Mouse (Mus musculus) intestine, postnatal 0 days (tissue): ENCODE measurements around the gene Ube2e2. TPM values are rescaled to one million over a fixed set of nuclear protein-coding genes. Genes with fewer than 3 reads are reported as not detected.

Source experiments
- ATAC-seq: fragments of 200-750 bp; cut with Nextera tagmentation; 2 replicates; pipeline ENCODE4 v1.8.0; 2017; ENCODE audit warnings: mild to moderate bottlenecking, moderate TSS enrichment, moderate library complexity
- H3K27ac ChIP-seq: fragments of 300-500 bp; sonication (generic); 2 replicates; pipeline ENCODE4 v1.5.1; 2014; ENCODE audit warnings: mild to moderate bottlenecking, low read depth, low read length, moderate library complexity
- H3K27me3 ChIP-seq: fragments of 300-500 bp; sonication (generic); replicated peaks from 2 replicates; pipeline ENCODE4 v1.6.1; 2014; ENCODE audit warnings: low read length, mixed read lengths; ENCODE audit not compliant: control insufficient read depth, insufficient read depth
- H3K36me3 ChIP-seq: fragments of 300-500 bp; sonication (generic); 2 replicates; pipeline ENCODE4 v1.6.1; 2014; ENCODE audit warnings: mild to moderate bottlenecking, moderate library complexity; ENCODE audit not compliant: control insufficient read depth, insufficient read depth
- H3K4me1 ChIP-seq: fragments of 300-500 bp; sonication (generic); replicated peaks from 2 replicates; pipeline ENCODE4 v1.6.1; 2014; ENCODE audit warnings: antibody characterized with exemption, low read length, mixed read lengths; ENCODE audit not compliant: control insufficient read depth, insufficient read depth
- H3K4me2 ChIP-seq: fragments of 300-500 bp; sonication (generic); replicated peaks from 2 replicates; pipeline ENCODE4 v1.6.1; 2014; ENCODE audit warnings: low read depth, mild to moderate bottlenecking, moderate library complexity
- H3K4me3 ChIP-seq: fragments of 300-500 bp; sonication (generic); 2 replicates; pipeline ENCODE4 v1.5.1; 2014; ENCODE audit warnings: low read depth, low read length
- H3K9ac ChIP-seq: fragments of 300-500 bp; sonication (generic); 2 replicates; pipeline ENCODE4 v1.6.1; 2014; ENCODE audit warnings: mild to moderate bottlenecking, low read depth, low read length
- H3K9me3 ChIP-seq: fragments of 300-500 bp; sonication (generic); 2 replicates; pipeline ENCODE4 v1.6.1; 2016; ENCODE audit warnings: mixed run types; ENCODE audit not compliant: control insufficient read depth
- CTCF ChIP-seq: sonication (generic); IDR thresholded peaks from 2 replicates; pipeline ENCODE4 v1.5.1; 2016; ENCODE audit warnings: low read depth, mild to moderate bottlenecking, control low read depth, antibody characterized with exemption, moderate library complexity
- WGBS: fragments of 180-500 bp; shearing (Covaris S2); extraction: QIAGEN DNeasy Blood & Tissue Kit; methylation state at CpG from one replicate; pipeline ENCODE4 v1.1.7; 2014; 5-methylcytosine and 5-hydroxymethylcytosine counted together
- polyA plus RNA-seq: library from polyadenylated mRNA; unstranded; fragments of >200 nt; fragmentation: Nextera tagmentation; extraction: Ambion mirVana; gene quantifications from 2 replicates; pipeline ENCODE4 v1.2.1, GENCODE M21; 2015

Gene Ube2e2
- polyA plus RNA-seq, 1 experiment from 2014 or later = 52.3 TPM

DNA sequence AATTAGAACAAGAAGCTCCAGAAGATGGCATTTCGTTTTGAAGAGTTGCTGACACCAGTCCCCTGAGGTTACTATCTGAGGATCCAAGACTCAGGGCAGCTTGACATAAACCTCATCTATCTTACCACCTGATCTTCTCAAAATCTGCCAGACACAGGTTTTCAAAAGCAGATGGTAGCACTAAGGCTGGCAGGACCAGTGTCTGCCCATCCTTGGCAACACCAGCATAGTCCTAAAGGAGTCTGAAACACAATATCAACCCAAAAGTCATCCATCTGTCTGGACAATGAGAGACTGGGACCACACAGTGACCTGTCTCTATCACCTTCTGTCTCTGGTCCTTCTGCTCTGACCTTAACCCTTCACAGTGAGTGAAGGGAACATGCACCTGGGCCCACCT lies 138.7 kb downstream of the Ube2e2 start:
- ATAC-seq = no peak
- Histone ChIP-seq H3K4me2 (no peak overlapping the region), H3K27ac (no peak overlapping the region), H3K4me1 (peaks cover 12% of the 10 kb centered on the region; the same call in 1 of the 2 replicates), H3K9me3 (no peaks in the 10 kb centered on the region), H3K4me3 (no peak overlapping the region), H3K9ac (no peak overlapping the region), H3K27me3 (no peaks in the 10 kb centered on the region), H3K36me3 (no peaks in the 10 kb centered on the region)
- no peak for TF ChIP-seq CTCF
- 67% methylated on average over 1 of the region's 1 CpGs for WGBS

DNA sequence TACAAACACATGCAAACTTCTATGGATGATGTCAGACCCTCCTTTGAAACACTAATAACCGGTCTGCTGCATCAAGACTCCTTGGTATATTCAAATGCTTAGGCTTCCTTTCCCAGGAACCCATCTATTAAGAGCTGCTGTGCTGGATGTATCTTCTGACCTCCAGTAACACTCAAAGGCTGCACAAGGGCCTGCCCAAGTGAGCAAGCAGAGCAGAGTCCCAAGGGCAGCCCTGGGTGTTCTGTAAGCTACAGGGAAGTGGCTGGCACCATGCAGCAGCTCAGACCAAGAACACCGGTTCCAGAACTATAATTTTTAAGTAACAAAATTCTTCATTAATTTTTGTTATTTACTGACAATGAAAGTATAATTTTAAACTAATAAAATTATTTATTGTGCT lies 139.5 kb downstream of the Ube2e2 start:
- no peak overlapping the region for H3K4me3 ChIP-seq
- peak; percentile 70 for ATAC-seq
- no peak for TF ChIP-seq CTCF
- no peaks in the 10 kb centered on the region for H3K27me3 ChIP-seq
- no peaks in the 10 kb centered on the region for H3K36me3 ChIP-seq
- no peak overlapping the region for H3K9ac ChIP-seq
- no peak overlapping the region for H3K27ac ChIP-seq
- H3K4me2 ChIP-seq = no peak overlapping the region
- 86% methylated on average over 2 of the region's 2 CpGs for WGBS
- H3K4me1 ChIP-seq = peaks cover 11% of the 10 kb centered on the region; the same call in 1 of the 2 replicates
- H3K9me3 ChIP-seq = no peaks in the 10 kb centered on the region

DNA sequence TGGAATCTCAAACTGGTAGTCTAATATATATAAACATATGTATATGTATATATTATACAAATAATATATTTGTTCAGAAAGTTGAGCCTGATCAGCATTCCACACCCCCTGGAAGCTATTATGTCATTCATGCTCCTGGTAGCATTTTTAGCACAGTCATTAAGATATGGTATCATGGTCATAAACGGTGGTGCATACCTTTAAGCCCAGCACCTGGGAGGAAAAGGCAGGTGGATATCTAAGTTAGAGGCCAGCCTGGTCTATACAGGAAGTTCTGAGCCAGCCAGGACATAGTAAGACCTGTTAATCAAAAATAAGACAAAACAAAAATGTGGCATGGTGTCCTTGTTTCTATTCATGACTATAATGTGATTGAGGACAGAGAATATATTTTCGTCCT lies 140.1 kb downstream of the Ube2e2 start:
- H3K9me3 ChIP-seq = no peaks in the 10 kb centered on the region
- H3K9ac ChIP-seq = no peak overlapping the region
- H3K36me3 ChIP-seq = no peaks in the 10 kb centered on the region
- H3K4me1 ChIP-seq = peaks cover 8% of the 10 kb centered on the region; the same call in 1 of the 2 replicates
- H3K27ac ChIP-seq = no peak overlapping the region
- 60% methylated on average over 2 of the region's 2 CpGs for WGBS
- H3K4me2 ChIP-seq = no peak overlapping the region
- TF ChIP-seq CTCF = no peak
- H3K27me3 ChIP-seq = no peaks in the 10 kb centered on the region
- ATAC-seq = peak; percentile 81
- H3K4me3 ChIP-seq = no peak overlapping the region

GRCm38 (mm10) chr14:18731154-18731553 lies 162.9 kb downstream of the Ube2e2 start:
- Histone ChIP-seq H3K36me3 (no peaks in the 10 kb centered on the region), H3K9me3 (no peaks in the 10 kb centered on the region), H3K4me2 (no peak overlapping the region), H3K27me3 (no peaks in the 10 kb centered on the region), H3K4me1 (no peaks in the 10 kb centered on the region), H3K9ac (no peak overlapping the region), H3K27ac (peak overlapping the region; percentile 41; the same call in 1 of the 2 replicates), H3K4me3 (no peak overlapping the region)
- 68% methylated on average over 4 of the region's 4 CpGs for WGBS
- TF ChIP-seq CTCF = no peak
- ATAC-seq = no peak

DNA sequence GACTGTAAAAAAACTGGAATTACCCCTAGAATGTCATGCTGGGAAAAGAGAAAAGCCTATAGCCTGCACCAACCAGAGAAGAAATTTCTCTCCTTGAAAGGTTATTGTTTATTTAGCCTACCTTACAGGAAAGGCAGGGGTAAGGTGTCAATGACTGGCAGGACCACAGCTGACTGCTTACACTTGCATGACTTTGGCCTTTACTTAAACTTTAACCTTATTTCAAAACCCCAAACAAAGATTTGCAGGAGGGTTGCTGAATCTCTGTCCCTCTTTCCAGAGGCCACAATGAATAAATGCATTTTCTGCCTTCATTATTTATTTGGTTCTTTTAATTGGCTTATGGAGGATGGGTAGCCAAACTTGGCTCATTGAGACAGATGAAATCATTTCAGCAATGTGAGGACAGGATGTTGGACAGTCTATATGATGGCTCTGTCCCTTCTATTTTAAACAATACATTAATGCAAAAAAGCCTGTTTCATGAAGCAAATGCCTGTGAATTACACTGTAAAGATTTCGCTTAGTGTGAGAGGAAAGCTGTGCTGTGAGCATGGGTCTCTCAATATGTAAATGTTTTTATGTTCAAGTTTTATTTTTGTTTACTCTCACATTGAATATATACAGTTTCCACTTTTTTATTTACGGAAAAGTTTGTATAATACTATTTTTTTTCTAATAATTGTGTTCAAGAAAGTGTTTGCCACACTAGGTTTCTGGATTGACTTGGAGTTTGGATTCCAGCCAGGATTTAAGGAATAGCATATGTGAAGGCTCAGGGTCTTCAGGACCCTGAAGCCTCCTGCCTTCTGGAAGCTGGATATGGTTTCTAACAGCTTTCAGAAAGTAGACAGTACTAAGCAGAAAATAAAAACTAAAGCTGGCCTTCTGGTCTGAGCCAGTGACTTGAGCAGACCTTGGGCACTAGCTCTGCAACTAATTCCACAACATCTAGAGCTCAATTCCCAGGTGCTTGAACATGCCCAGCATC lies 173.2 kb downstream of the Ube2e2 start:
- 82% methylated on average over 2 of the region's 2 CpGs for WGBS

GRCm38 (mm10) chr14:18716970-18717369 lies 177.1 kb downstream of the Ube2e2 start:
- 70% methylated on average over 1 of the region's 1 CpGs for WGBS
- H3K4me2 ChIP-seq = no peak overlapping the region
- no peaks in the 10 kb centered on the region for H3K4me1 ChIP-seq
- no peak overlapping the region for H3K27ac ChIP-seq
- no peaks in the 10 kb centered on the region for H3K9me3 ChIP-seq
- TF ChIP-seq CTCF = no peak
- no peak for ATAC-seq
- no peaks in the 10 kb centered on the region for H3K27me3 ChIP-seq
- H3K4me3 ChIP-seq = no peak overlapping the region
- H3K36me3 ChIP-seq = no peaks in the 10 kb centered on the region
- H3K9ac ChIP-seq = no peak overlapping the region

More for the DNA sequence above, 173.2 kb downstream of the Ube2e2 start:
- H3K27me3 ChIP-seq = no peaks in the 10 kb centered on the region
- no peak overlapping the region for H3K4me2 ChIP-seq
- H3K9ac ChIP-seq = no peak overlapping the region
- no peak overlapping the region for H3K27ac ChIP-seq
- no peak for TF ChIP-seq CTCF
- no peaks in the 10 kb centered on the region for H3K4me1 ChIP-seq
- ATAC-seq = no peak
- no peaks in the 10 kb centered on the region for H3K9me3 ChIP-seq
- H3K36me3 ChIP-seq = no peaks in the 10 kb centered on the region
- H3K4me3 ChIP-seq = no peak overlapping the region
